Mouse (Mus musculus) hindbrain, embryonic 14.5 days (tissue): Measurements from ENCODE around the gene 1700018F24Rik. TPM values are rescaled to one million over a fixed set of nuclear protein-coding genes. Genes with fewer than 3 reads are reported as not detected.
"Not testable (repeated sequence)": the region's sequence is repeated elsewhere in the genome, so short reads cannot be mapped to it uniquely, and the experiment has no call there.

Experiments
- ATAC-seq: fragments of 200-750 bp; cut with Nextera tagmentation; 2 replicates; pipeline ENCODE4 v1.8.0; 2017; ENCODE audit warnings: moderate number of reproducible peaks, mild to moderate bottlenecking, moderate TSS enrichment, moderate library complexity; ENCODE audit not compliant: low FRiP score
- DNase-seq: peaks from one replicate; pipeline ENCODE4 v3.0.0-alpha.2; 2015; ENCODE audit warnings: low spot score
- H3K27ac ChIP-seq: fragments of 300-500 bp; sonication (generic); 2 replicates; pipeline ENCODE4 v1.5.1; 2014; ENCODE audit warnings: mild to moderate bottlenecking, moderate library complexity
- H3K27me3 ChIP-seq: fragments of 300-500 bp; sonication (generic); 2 replicates; pipeline ENCODE4 v1.6.1; 2014; ENCODE audit warnings: mild to moderate bottlenecking, low read length, mixed read lengths; ENCODE audit not compliant: control insufficient read depth, insufficient read depth
- H3K36me3 ChIP-seq: fragments of 300-500 bp; sonication (generic); replicated peaks from 2 replicates; pipeline ENCODE4 v1.6.1; 2014; ENCODE audit not compliant: control insufficient read depth, insufficient read depth
- H3K4me1 ChIP-seq: fragments of 300-500 bp; sonication (generic); replicated peaks from 2 replicates; pipeline ENCODE4 v1.6.1; 2014; ENCODE audit warnings: antibody characterized with exemption, low read length, mixed read lengths; ENCODE audit not compliant: control insufficient read depth, insufficient read depth
- H3K4me2 ChIP-seq: fragments of 300-500 bp; sonication (generic); replicated peaks from 2 replicates; pipeline ENCODE4 v1.6.1; 2014; ENCODE audit warnings: mild to moderate bottlenecking, moderate library complexity
- H3K4me3 ChIP-seq: fragments of 300-500 bp; sonication (generic); replicated peaks from 2 replicates; pipeline ENCODE4 v1.5.1; 2014; ENCODE audit warnings: mild to moderate bottlenecking, low read length
- H3K9ac ChIP-seq: fragments of 300-500 bp; sonication (generic); 2 replicates; pipeline ENCODE4 v1.6.1; 2014
- H3K9me3 ChIP-seq: fragments of 300-500 bp; sonication (generic); 2 replicates; pipeline ENCODE4 v1.6.1; 2016; ENCODE audit warnings: low read length; ENCODE audit not compliant: control insufficient read depth
- WGBS: fragments of 180-500 bp; shearing (Covaris S2); extraction: QIAGEN DNeasy Blood & Tissue Kit; methylation state at CpG from one replicate; pipeline ENCODE4 v1.1.7; 2014; 5-methylcytosine and 5-hydroxymethylcytosine counted together
- polyA plus RNA-seq: library from polyadenylated mRNA; unstranded; fragments of >200 nt; fragmentation: Nextera tagmentation; extraction: Ambion mirVana; gene quantifications from 2 replicates; pipeline ENCODE4 v1.2.1, GENCODE M21; 2014

The 1700018F24Rik gene
- polyA plus RNA-seq, 1 experiment from 2014 or later: not detected

- Histone ChIP-seq H3K27ac (no peak overlapping the region), H3K9me3 (no peaks in the 10 kb centered on the region), H3K36me3 (no peaks in the 10 kb centered on the region), H3K27me3 (no peaks in the 10 kb centered on the region), H3K4me2 (no peak overlapping the region), H3K9ac (no peak overlapping the region), H3K4me1 (no peaks in the 10 kb centered on the region), H3K4me3 (no peak overlapping the region)
- ATAC-seq (no peak), DNase-seq (peak; percentile 90)
- under 1% methylated on average over 5 of the region's 5 CpGs for WGBS
Measured at GRCm38 (mm10) chr5:145069707-145070106, 26.9 kb downstream of the 1700018F24Rik start.

DNA sequence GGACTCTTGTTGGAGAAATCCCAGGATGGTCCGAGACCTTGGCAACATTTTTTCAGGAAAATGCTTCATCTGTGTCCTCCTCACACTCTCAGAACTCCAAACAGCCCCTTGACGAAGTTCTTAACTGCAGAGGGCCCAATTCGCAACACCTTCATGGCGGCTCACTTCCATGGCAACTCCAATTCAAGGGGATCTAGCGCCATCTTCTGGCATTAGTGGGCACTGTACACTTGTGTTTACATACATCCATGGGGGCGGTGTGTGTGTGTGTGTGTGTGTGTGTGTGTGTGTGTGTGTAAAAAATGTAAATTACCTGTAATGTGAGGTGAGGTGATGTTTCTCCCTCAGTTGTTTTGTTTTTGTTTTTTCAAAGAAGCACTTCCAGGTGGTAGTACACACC lies 28.6 kb downstream of the 1700018F24Rik start:
- DNase-seq: no peak
- no peak overlapping the region for H3K9ac ChIP-seq
- no peaks in the 10 kb centered on the region for H3K36me3 ChIP-seq
- no peak overlapping the region for H3K27ac ChIP-seq
- no peaks in the 10 kb centered on the region for H3K9me3 ChIP-seq
- no peak overlapping the region for H3K4me2 ChIP-seq
- ATAC-seq: no peak
- WGBS: 63% methylated on average over 6 of the region's 6 CpGs
- no peak overlapping the region for H3K4me3 ChIP-seq
- no peaks in the 10 kb centered on the region for H3K27me3 ChIP-seq
- no peaks in the 10 kb centered on the region for H3K4me1 ChIP-seq

DNA sequence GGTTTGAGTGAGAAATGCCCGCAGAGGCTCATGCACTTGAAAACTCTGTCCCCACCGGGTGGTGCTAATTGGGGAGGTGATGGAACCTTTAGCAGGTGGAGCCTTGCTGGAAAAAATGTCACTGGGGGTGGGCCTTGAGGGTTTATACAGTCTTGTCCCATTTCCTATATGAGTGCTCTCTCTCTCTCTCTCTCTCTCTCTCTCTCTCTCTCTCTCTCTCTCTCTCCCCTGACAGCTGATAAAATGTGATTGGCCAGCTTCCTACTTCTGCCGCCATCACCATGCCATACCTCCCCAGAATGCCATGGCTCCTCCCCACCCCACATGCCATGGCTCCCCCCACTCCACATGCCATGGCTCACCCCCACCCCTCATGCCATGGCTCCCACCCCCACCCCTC lies 32.3 kb downstream of the 1700018F24Rik start:
- Histone ChIP-seq H3K4me3 (no peak overlapping the region), H3K9ac (no peak overlapping the region), H3K4me2 (no peak overlapping the region), H3K27ac (no peak overlapping the region), H3K36me3 (no peaks in the 10 kb centered on the region), H3K4me1 (no peaks in the 10 kb centered on the region), H3K9me3 (no peaks in the 10 kb centered on the region), H3K27me3 (no peaks in the 10 kb centered on the region)
- ATAC-seq: no peak
- 77% methylated on average over 3 of the region's 3 CpGs for WGBS
- no peak for DNase-seq

GRCm38 (mm10) chr5:145081866-145082613 lies 39.2 kb downstream of the 1700018F24Rik start:
- 96% methylated on average over 10 of the region's 10 CpGs for WGBS
- ATAC-seq: no peak
- no peak for DNase-seq
- no peak overlapping the region for H3K27ac ChIP-seq
- no peaks in the 10 kb centered on the region for H3K27me3 ChIP-seq
- no peak overlapping the region for H3K4me2 ChIP-seq
- no peak overlapping the region for H3K9ac ChIP-seq
- peaks cover 8% of the 10 kb centered on the region; the same call in 1 of the 2 replicates for H3K36me3 ChIP-seq
- H3K4me3 ChIP-seq: no peak overlapping the region
- peaks cover 14% of the 10 kb centered on the region for H3K4me1 ChIP-seq
- no peaks in the 10 kb centered on the region for H3K9me3 ChIP-seq

GRCm38 (mm10) chr5:145083201-145083600 lies 40.4 kb downstream of the 1700018F24Rik start:
- H3K9me3 ChIP-seq, H3K36me3 ChIP-seq, H3K27me3 ChIP-seq, DNase-seq: not testable (repeated sequence)
- Histone ChIP-seq H3K9ac (peak overlapping the region; percentile 92), H3K27ac (peak overlapping the region; percentile 94), H3K4me2 (peak overlapping the region; percentile 89), H3K4me1 (peaks cover 14% of the 10 kb centered on the region), H3K4me3 (peak overlapping the region; percentile 82)
- 52% methylated on average over 6 of the region's 6 CpGs for WGBS
- ATAC-seq: peak; percentile 21; the same call in 1 of the 2 replicates

DNA sequence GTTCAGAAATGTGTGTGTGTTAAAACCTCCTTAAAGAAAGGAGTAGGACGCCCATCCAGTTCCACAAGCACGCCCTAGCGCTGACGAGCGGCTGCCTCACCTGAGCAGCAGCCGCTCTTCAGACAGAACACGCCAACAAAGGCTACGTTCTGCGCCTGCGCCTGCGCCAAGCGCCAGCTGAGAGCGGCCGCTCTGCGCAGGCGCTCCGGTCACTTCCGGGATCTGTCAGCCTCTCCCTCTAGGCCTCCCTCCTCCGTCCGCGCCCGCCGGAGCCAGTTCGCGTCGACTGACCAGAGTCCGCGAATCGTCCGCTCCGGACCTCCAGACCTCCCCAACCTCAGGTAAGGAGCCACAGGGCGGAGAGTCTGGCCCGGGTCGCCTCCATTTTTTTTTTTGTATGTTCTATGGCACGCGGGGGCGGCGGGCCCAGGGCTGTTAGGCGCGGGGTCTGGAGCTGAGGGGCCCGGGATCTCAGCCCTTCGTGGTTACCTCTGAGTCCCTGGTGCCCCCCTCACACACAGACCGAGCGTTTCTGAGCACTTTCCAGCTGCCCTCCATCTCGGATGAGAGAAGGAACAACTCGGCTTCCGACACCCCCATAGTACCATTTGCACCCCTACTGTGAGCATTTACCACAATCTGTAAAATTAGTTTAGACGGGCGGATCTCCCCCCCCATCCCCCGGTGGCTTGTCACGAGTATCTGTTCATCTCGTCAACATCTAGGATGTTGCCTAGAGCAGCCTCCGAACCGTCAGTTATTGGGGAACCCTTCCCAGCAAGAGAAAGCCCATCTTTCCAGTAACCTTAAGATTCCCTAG lies 41.1 kb downstream of the 1700018F24Rik start, which contains the start of the genes Arpc1a and Kpna7:
Gene Arpc1a (plus strand): TSS at position 199 of the 820 bp plus-strand sequence.
Gene Kpna7 (minus strand): TSS at position 399 of the 820 bp plus-strand sequence.
- under 1% methylated on average over 54 of the region's 54 CpGs for WGBS
- DNase-seq (peak; percentile 97), ATAC-seq (peak; percentile 97)
- H3K4me3 ChIP-seq: peak within 1 kb of the TSS; percentile 82
- H3K27ac ChIP-seq: peak within 1 kb of the TSS; percentile 94
- H3K4me2 ChIP-seq: peak within 1 kb of the TSS; percentile 89
- H3K36me3 ChIP-seq: peaks cover 8% of the 10 kb centered on the region; the same call in 1 of the 2 replicates
- peaks cover 14% of the 10 kb centered on the region for H3K4me1 ChIP-seq
- H3K27me3 ChIP-seq: no peaks in the 10 kb centered on the region
- no peaks in the 10 kb centered on the region for H3K9me3 ChIP-seq
- H3K9ac ChIP-seq: peak within 1 kb of the TSS; percentile 92

DNA sequence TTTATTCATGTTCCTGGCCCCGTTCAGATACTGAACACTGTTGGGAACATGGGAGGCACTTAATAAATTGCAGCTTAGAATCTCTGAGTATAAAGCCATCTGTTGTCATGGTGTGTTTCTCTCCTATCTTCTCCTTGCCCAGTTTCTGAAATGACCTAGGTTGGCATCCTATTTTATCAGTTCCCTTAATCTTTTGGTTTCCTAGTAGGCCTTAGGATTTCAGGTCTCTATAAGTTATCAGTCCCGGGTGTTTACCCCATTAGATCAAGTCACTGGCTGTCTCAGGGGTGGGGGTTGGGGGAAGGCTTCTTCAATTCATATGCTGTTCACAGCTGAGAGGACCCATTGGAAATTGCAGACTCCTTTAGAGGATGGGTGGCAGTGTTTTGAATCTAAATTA lies 42.0 kb downstream of the 1700018F24Rik start:
- Histone ChIP-seq H3K4me2 (peak overlapping the region; percentile 89), H3K9ac (peak overlapping the region; percentile 92), H3K9me3 (no peaks in the 10 kb centered on the region), H3K36me3 (peaks cover 8% of the 10 kb centered on the region; the same call in 1 of the 2 replicates), H3K27me3 (no peaks in the 10 kb centered on the region), H3K27ac (no peak overlapping the region), H3K4me3 (peak overlapping the region; percentile 82), H3K4me1 (peaks cover 14% of the 10 kb centered on the region)
- 90% methylated on average over 2 of the region's 2 CpGs for WGBS
- DNase-seq: no peak
- no peak for ATAC-seq

DNA sequence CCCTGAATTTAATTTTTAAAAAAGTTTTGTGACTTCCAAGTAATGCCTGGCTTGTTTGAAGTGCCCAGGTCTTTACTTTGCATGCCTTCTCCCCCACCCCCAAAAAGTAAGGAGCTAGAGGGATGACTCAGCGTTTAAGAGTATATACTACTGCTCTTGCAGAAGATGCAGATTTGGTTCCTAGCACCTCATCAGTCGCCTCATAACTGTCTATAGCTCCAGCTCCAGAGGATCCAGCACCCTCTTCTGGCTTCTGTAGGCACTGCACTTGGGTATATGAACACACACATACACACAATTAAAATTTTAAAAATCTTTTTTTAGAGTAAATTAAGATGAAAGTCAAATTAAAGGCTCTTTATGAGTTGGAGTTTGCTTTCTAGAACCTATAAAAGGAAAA lies 45.4 kb downstream of the 1700018F24Rik start:
- Histone ChIP-seq H3K27me3 (no peaks in the 10 kb centered on the region), H3K36me3 (peaks cover 29% of the 10 kb centered on the region), H3K4me2 (no peak overlapping the region), H3K27ac (no peak overlapping the region), H3K4me1 (peaks cover 14% of the 10 kb centered on the region), H3K9ac (no peak overlapping the region), H3K4me3 (no peak overlapping the region), H3K9me3 (no peaks in the 10 kb centered on the region)
- DNase-seq (no peak), ATAC-seq (no peak)
- WGBS: 98% methylated on average over 2 of the region's 2 CpGs

DNA sequence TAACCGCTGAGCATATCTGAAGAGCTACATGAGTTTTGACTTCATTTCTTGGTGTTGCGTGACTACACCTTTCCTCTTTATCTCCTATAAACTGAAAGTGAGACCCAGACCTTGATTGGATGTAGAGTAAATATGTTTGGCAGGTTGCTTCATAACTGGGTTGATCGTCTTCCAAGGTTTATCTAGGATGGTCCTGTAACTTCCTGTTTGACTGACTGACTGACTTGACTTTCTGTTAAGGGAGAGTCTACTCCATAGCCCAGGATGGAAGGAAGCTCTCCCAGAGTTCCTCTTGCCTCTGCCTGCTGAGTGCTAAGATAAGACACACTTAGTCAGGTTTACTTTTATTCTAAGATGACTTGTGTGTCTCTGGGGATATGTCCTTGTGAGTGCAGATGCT lies 47.1 kb downstream of the 1700018F24Rik start:
- Histone ChIP-seq H3K27ac (no peak overlapping the region), H3K4me2 (no peak overlapping the region), H3K27me3 (no peaks in the 10 kb centered on the region), H3K36me3 (peaks cover 45% of the 10 kb centered on the region), H3K4me3 (no peak overlapping the region), H3K4me1 (peaks cover 7% of the 10 kb centered on the region; the same call in 1 of the 2 replicates), H3K9ac (no peak overlapping the region), H3K9me3 (no peaks in the 10 kb centered on the region)
- DNase-seq (no peak), ATAC-seq (no peak)
- WGBS: 95% methylated on average over 3 of the region's 3 CpGs
